Mouse (Mus musculus) hindbrain, embryonic 11.5 days (tissue): ENCODE measurements around the gene Ttc23l. TPM values are rescaled to one million over a fixed set of nuclear protein-coding genes. Genes with fewer than 3 reads are reported as not detected.

Source experiments
- polyA plus RNA-seq: library from polyadenylated mRNA; unstranded; fragments of >200 nt; fragmentation: Nextera tagmentation; extraction: Ambion mirVana; gene quantifications from 2 replicates; pipeline ENCODE4 v1.2.1, GENCODE M21; 2014

Gene Ttc23l
- polyA plus RNA-seq, 1 experiment from 2014 or later, result not detected

Other genes with a start within 250 kb of the Ttc23l start
- gene Gm21973, start 233.3 kb downstream of the Ttc23l start, polyA plus RNA-seq, result not detected in 2 replicates
- gene Agxt2, start 200.1 kb downstream of the Ttc23l start, polyA plus RNA-seq, result not detected in 2 replicates
- gene Dnajc21, start 88.2 kb downstream of the Ttc23l start, polyA plus RNA-seq, result 16.0 TPM in 2 replicates
- gene Brix1, start 72.7 kb downstream of the Ttc23l start, polyA plus RNA-seq, result 126 and 130 TPM in 2 replicates
- 31.4 and 33.5 TPM in 2 replicates for gene Rad1, start 72.7 kb downstream of the Ttc23l start, polyA plus RNA-seq
- gene Rai14, start 156.0 kb upstream of the Ttc23l start, polyA plus RNA-seq, result 86.0 and 93.4 TPM in 2 replicates